Mouse (Mus musculus) G1E (cell line): ENCODE results near the gene Dok1.

Source experiments
- CTCF ChIP-seq: IDR thresholded peaks from 2 replicates; pipeline ENCODE4 v1.5.1; 2012; ENCODE audit warnings: low read depth, low read length, inconsistent platforms, mixed read lengths
- GATA1 ChIP-seq: IDR thresholded peaks from 2 replicates; pipeline ENCODE4 v1.6.1; 2012; ENCODE audit warnings: borderline replicate concordance, low read length, inconsistent platforms, mixed read lengths
- TAL1 ChIP-seq: conservative IDR thresholded peaks from 2 replicates; pipeline ENCODE4 v1.6.1; 2012; ENCODE audit warnings: low read depth, low read length, inconsistent platforms, mixed read lengths

DNA sequence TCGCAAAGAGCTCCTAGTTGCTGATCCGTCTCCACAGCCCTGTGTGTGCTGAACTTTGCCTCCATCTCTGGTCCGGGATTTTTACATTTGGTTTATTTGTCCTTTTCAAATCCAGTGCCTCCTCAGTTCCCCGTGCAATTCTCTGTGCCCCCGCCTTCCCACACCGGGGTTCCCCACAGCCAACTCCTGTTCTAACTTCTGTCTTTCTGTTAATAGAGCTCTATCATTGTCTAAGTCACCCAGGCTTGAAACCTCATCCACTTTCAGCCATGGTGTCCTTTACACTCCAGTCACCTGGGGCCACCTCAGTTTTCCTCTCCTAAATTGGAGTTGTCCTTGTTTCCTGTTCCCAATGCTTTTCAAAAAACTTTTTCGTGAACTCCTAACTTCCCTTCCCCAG lies 22.0 kb downstream of the Dok1 start:
- TF ChIP-seq CTCF (no peak), GATA1 (no peak), TAL1 (no peak)
